Mouse (Mus musculus): ENCODE data around the gene Ptgdr2.

DNA sequence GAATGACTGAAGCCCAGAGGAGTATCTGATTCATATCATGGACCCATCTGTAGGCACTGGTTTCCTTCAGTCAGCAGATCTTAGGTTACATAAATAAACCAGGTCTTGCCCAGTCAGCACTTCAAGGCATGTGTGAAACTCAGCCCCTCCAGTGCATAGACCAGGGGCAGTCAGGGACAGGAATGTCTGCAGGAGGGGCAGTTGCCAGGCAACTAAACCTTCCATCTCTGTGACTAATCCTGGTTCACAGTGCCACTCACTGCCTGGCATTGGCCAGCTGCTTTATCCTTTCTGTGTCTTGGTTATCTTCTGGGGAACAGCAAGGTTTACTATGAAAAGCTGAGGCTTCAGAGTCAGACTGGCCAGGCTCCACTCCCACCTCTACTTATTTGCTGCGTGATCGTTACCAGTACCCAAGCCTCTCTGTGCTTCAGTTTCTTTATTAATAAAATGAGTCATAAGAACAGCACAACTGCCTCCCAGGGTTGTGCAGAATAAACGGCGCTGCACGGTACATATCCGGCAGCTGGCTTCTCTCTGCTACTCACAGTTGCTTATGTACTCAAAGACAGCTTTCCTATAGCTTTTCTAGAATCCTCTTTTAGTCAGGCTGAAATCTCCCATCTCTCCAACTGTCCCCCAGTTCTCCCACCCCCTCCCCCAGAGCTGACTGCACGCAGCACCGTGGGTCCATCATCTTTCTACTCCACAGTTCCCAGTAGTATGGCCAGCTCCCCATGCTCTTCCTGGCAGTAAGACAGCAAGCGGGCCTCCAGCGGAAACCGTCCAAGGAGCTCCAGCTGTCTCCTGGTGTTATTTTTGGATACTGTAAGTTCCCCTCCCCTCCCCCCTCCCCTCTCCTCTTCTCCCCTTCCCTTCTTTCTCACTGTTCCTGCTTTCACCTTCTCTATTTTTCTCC, 15.3 kb downstream of the Ptgdr2 start:
- TF ChIP-seq CTCF (IDR thresholded peaks at IDR 0.05; ENCODE audit: borderline replicate concordance, insufficient read depth, low read length) (no peak), POLR2A (IDR thresholded peaks at IDR 0.05; ENCODE audit: low read depth, low read length) (no peak)
